Mouse (Mus musculus): Measurements from ENCODE around the gene Krt84. TPM values are rescaled to one million over a fixed set of nuclear protein-coding genes. Genes with fewer than 3 reads are reported as not detected.

Gene Krt84
- 0.28 and 0.53 TPM in 2 replicates for polyA plus RNA-seq (2015; fragmentation: Nextera tagmentation; extraction: Ambion mirVana)

DNA sequence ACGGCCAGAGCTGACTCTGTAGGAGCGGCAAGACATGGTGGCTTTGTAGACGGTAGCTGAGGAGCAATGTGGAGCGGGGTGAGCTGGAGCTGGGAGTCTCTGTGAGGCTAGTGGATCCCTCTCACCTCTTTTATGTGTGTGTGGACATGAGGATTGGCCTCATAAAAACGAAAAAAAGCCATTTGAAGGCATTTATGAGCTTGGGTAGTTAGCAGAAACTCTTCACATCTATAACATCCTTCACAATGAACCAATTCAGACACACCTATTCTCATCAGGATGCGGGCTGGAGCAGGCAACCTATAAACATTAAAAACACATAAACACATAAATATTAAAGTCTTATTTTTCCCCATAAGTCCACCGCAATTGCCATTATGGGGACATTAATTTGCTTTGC is at the start of gene Krt84:
Gene Krt84 (minus strand): TSS at position 101 of the 400 bp plus-strand sequence.
- H3K9me3 ChIP-seq (ENCODE audit: control insufficient read depth, low read length), result no peaks in the 10 kb centered on the region
- no peaks in the 10 kb centered on the region for H3K36me3 ChIP-seq (ENCODE audit: control insufficient read depth, insufficient read depth, low read length)
- 79% methylated on average over 7 of the region's 7 CpGs for WGBS
- no peaks in the 10 kb centered on the region; the same call in 1 of the 2 replicates for H3K27me3 ChIP-seq (replicated peaks; ENCODE audit: control insufficient read depth, insufficient read depth, low read length)
- H3K4me3 ChIP-seq (ENCODE audit: low read length), result no peak within 1 kb of the TSS
- no peak within 1 kb of the TSS for H3K27ac ChIP-seq (ENCODE audit: low read length)
- ATAC-seq, result no peak
- no peak within 1 kb of the TSS for H3K9ac ChIP-seq (ENCODE audit: low read depth, low read length)
- no peak within 1 kb of the TSS for H3K4me2 ChIP-seq (ENCODE audit: low read depth, low read length)
- H3K4me1 ChIP-seq (ENCODE audit: control insufficient read depth, insufficient read depth, low read length), result 0 out of 2 replicates have a peak, but pooled peaks cover 3% of the 10 kb centered on the region

DNA sequence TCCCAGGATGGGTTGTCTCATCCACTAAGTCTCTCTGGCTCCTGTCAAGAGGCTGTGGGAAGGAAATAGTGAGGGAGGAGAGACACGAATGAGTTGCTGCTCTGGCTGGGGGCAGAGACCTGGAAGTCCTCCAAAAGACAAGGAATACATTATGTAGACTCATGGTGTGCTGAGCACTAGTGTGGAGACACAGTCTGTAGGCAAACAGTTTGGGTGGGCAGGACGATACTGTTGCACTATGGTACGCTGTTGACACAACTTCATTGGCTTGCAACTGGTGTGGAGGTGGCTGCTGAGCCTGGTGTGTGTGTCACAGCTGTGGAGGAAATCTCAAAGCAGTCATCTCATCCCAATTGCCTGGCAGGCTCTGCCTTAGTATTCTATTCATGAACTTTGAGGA is 49.1 kb upstream of the Krt84 start:
- H3K4me1 ChIP-seq (ENCODE audit: control insufficient read depth, insufficient read depth, low read length), result no peaks in the 10 kb centered on the region
- no peak overlapping the region for H3K4me3 ChIP-seq (ENCODE audit: low read length)
- 69% methylated on average over 3 of the region's 3 CpGs for WGBS
- no peaks in the 10 kb centered on the region for H3K9me3 ChIP-seq (ENCODE audit: control insufficient read depth, low read length)
- no peak for ATAC-seq
- H3K9ac ChIP-seq (ENCODE audit: low read depth, low read length), result no peak overlapping the region
- no peak overlapping the region for H3K27ac ChIP-seq (ENCODE audit: low read length)
- H3K36me3 ChIP-seq (ENCODE audit: control insufficient read depth, insufficient read depth, low read length), result no peaks in the 10 kb centered on the region
- H3K27me3 ChIP-seq (replicated peaks; ENCODE audit: control insufficient read depth, insufficient read depth, low read length), result no peaks in the 10 kb centered on the region
- no peak overlapping the region for H3K4me2 ChIP-seq (ENCODE audit: low read depth, low read length)

DNA sequence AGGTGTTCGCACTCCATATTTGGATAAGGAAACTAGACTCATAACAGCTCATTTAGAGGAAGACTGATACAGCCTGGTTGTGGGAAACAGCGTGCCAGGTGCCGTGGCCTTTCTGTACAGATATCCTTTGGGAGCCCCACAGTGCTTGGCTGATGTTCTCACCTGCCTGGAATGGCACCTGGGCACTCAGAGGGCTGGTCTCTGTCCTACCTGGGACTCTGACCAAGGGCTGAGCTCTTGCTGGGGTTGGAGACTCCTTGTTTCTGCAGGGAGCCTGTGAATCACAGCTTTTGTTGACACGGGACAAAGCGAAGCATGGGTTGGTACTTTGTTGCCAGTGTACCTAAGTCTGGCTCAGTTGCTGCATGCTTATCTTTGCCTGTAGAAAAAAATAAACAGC is 42.9 kb upstream of the Krt84 start:
- WGBS, result 73% methylated on average over 5 of the region's 5 CpGs
- no peaks in the 10 kb centered on the region for H3K36me3 ChIP-seq (ENCODE audit: control insufficient read depth, insufficient read depth, low read length)
- H3K4me1 ChIP-seq (ENCODE audit: control insufficient read depth, insufficient read depth, low read length), result no peaks in the 10 kb centered on the region
- H3K27me3 ChIP-seq (replicated peaks; ENCODE audit: control insufficient read depth, insufficient read depth, low read length), result 0 out of 2 replicates have a peak, but pooled peaks cover 3% of the 10 kb centered on the region
- ATAC-seq, result no peak
- no peak overlapping the region for H3K9ac ChIP-seq (ENCODE audit: low read depth, low read length)
- H3K4me2 ChIP-seq (ENCODE audit: low read depth, low read length), result no peak overlapping the region
- H3K27ac ChIP-seq (ENCODE audit: low read length), result no peak overlapping the region
- H3K9me3 ChIP-seq (ENCODE audit: control insufficient read depth, low read length), result no peaks in the 10 kb centered on the region
- no peak overlapping the region for H3K4me3 ChIP-seq (ENCODE audit: low read length)

DNA sequence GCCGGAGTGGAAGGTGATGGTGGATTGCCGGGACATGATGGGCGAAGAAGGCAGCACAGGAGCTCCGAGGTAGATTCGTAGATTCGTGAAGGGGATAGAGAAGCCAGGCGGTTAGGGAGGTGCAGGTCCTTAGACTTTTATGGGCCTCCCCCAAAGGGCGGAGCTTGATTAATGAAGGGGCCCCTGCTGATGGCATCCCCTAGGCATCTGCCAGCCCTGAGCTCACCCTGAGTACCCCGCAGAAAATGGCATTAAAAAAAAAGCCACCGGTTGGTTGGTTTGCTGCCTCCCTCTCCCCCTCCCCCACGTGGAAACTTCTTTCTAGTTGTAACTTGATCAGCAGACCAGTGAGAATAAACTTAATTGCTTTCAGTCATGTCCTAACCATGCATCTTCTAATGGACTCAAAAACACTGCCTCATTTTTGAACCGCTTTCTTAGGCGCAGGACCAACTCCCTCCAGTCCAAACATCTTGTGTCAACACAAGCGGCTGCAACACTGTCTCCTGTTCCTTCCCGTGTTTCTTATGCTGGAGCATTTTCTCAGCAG is 41.3 kb upstream of the Krt84 start, which contains the start of gene Krt75:
Gene Krt75 (minus strand): TSS at position 109 of the 550 bp plus-strand sequence.
- no peak within 1 kb of the TSS for H3K27ac ChIP-seq (ENCODE audit: low read length)
- H3K4me1 ChIP-seq (ENCODE audit: control insufficient read depth, insufficient read depth, low read length), result no peaks in the 10 kb centered on the region
- H3K9me3 ChIP-seq (ENCODE audit: control insufficient read depth, low read length), result no peaks in the 10 kb centered on the region
- no peak within 1 kb of the TSS for H3K9ac ChIP-seq (ENCODE audit: low read depth, low read length)
- no peak within 1 kb of the TSS for H3K4me3 ChIP-seq (ENCODE audit: low read length)
- ATAC-seq, result no peak
- no peaks in the 10 kb centered on the region for H3K36me3 ChIP-seq (ENCODE audit: control insufficient read depth, insufficient read depth, low read length)
- H3K27me3 ChIP-seq (replicated peaks; ENCODE audit: control insufficient read depth, insufficient read depth, low read length), result 0 out of 2 replicates have a peak, but pooled peaks cover 3% of the 10 kb centered on the region
- WGBS, result 58% methylated on average over 15 of the region's 15 CpGs
- no peak within 1 kb of the TSS for H3K4me2 ChIP-seq (ENCODE audit: low read depth, low read length)

DNA sequence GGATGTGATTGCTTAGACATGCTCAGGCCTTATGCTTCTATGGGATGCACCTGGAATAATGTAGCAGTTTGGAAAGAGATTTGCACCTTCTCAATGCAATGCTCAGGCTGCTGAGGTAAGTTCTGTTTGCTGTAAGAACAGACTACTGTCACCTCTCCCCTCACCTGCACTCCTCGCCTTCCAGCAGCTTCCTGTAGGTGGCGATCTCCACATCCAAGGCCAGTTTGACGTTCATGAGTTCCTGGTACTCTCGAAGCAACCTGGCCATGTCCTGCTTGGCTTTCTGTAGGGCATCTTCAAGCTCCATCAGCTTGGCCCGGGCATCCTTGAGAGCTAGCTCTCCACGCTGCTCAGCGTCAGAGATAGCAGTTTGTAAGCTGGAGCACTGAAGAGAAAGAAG is 35.2 kb upstream of the Krt84 start:
- Histone ChIP-seq H3K9ac (ENCODE audit: low read depth, low read length) (no peak overlapping the region), H3K27me3 (replicated peaks; ENCODE audit: control insufficient read depth, insufficient read depth, low read length) (0 out of 2 replicates have a peak, but pooled peaks cover 3% of the 10 kb centered on the region), H3K36me3 (ENCODE audit: control insufficient read depth, insufficient read depth, low read length) (no peaks in the 10 kb centered on the region), H3K4me1 (ENCODE audit: control insufficient read depth, insufficient read depth, low read length) (no peaks in the 10 kb centered on the region), H3K4me3 (ENCODE audit: low read length) (no peak overlapping the region), H3K4me2 (ENCODE audit: low read depth, low read length) (no peak overlapping the region), H3K27ac (ENCODE audit: low read length) (no peak overlapping the region), H3K9me3 (ENCODE audit: control insufficient read depth, low read length) (no peaks in the 10 kb centered on the region)
- 43% methylated on average over 7 of the region's 7 CpGs for whole genome bisulfite sequencing
- no peak for ATAC-seq

DNA sequence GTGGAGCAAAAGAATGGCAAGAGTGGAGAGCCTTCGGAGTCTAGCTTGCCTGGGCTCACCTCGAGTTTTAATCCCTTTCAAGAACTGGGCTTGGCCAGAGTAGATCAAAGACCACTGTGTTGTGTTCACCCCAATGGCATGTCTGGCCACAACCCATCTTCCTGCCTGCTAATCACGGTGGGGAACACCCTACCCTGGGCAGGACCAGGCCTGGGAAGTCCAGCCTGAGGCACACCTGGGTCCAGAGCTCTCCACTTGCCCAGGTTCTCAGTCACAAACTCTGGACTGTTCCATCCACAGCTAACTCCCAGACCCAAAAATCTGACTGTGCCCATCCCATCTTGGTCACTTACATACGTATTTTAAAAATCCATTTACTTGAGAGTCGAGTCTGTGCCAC is 30.2 kb upstream of the Krt84 start, which contains the start of gene Krt90:
Gene Krt90 (minus strand): TSS at position 101 of the 400 bp plus-strand sequence.
- Histone ChIP-seq H3K9ac (ENCODE audit: low read depth, low read length) (no peak within 1 kb of the TSS), H3K27me3 (replicated peaks; ENCODE audit: control insufficient read depth, insufficient read depth, low read length) (no peaks in the 10 kb centered on the region), H3K27ac (ENCODE audit: low read length) (no peak within 1 kb of the TSS), H3K4me2 (ENCODE audit: low read depth, low read length) (no peak within 1 kb of the TSS), H3K4me1 (ENCODE audit: control insufficient read depth, insufficient read depth, low read length) (no peaks in the 10 kb centered on the region), H3K4me3 (ENCODE audit: low read length) (no peak within 1 kb of the TSS), H3K9me3 (ENCODE audit: control insufficient read depth, low read length) (no peaks in the 10 kb centered on the region), H3K36me3 (ENCODE audit: control insufficient read depth, insufficient read depth, low read length) (no peaks in the 10 kb centered on the region)
- 64% methylated on average over 5 of the region's 5 CpGs for WGBS
- ATAC-seq, result no peak

DNA sequence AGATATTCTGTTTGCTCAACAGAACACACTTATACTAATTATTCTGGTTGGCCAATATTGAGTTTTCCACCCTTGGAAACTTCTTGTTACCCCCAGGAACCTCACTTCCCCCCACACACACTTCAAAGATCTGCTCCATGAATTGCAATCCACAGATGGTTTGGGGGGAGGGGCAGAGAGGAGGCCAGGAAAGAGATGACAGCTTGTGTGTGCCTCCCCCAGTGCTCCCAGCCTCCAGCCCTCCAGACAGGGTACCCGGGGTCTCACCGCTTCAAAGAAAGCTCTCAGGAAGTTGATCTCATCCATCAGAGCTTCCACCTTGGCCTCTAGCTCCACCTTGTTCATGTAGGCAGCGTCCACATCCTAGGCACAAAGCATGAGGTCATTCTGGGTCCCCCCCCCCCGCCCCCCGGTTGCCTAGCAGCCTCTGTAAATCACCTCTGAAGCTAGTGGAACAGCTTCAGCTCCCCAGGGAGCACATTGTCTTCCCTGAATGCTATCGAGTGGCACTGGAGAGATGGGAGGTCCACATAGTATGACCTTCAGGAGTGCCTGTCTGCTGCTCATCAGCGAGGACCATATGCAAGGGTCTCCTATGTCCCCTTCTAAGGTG is 25.5 kb upstream of the Krt84 start:
- Histone ChIP-seq H3K36me3 (ENCODE audit: control insufficient read depth, insufficient read depth, low read length) (no peaks in the 10 kb centered on the region), H3K9ac (ENCODE audit: low read depth, low read length) (no peak overlapping the region), H3K4me2 (ENCODE audit: low read depth, low read length) (no peak overlapping the region), H3K4me1 (ENCODE audit: control insufficient read depth, insufficient read depth, low read length) (no peaks in the 10 kb centered on the region; the same call in 1 of the 2 replicates), H3K27me3 (replicated peaks; ENCODE audit: control insufficient read depth, insufficient read depth, low read length) (no peaks in the 10 kb centered on the region), H3K4me3 (ENCODE audit: low read length) (no peak overlapping the region), H3K27ac (ENCODE audit: low read length) (no peak overlapping the region), H3K9me3 (ENCODE audit: control insufficient read depth, low read length) (no peaks in the 10 kb centered on the region)
- 7% methylated on average over 7 of the region's 7 CpGs for WGBS
- no peak for ATAC-seq

DNA sequence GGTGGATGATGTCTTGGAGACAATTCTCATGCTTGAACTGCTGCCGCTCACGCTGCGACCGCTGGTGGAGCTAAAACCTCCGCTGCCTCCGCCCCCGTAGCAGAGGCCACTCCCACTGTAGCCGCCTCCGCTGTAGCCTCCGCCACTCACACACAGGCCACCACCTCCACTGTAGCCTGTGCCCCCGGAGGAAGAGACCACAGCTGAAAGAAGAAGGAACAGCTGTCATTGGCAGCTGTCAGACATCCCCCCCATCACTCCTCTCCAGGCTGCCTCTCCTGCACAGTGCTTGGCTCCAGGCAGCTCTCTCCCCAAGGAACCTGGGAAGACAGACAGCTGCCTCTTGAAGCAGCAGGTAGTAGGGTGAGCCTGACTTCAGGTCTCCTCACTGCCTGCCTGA is 20.5 kb upstream of the Krt84 start:
- H3K27me3 ChIP-seq (replicated peaks; ENCODE audit: control insufficient read depth, insufficient read depth, low read length), result peaks cover 7% of the 10 kb centered on the region; the same call in 1 of the 2 replicates
- ATAC-seq, result peak; percentile 68
- H3K36me3 ChIP-seq (ENCODE audit: control insufficient read depth, insufficient read depth, low read length), result no peaks in the 10 kb centered on the region
- H3K4me3 ChIP-seq (ENCODE audit: low read length), result no peak overlapping the region
- peaks cover 6% of the 10 kb centered on the region for H3K4me1 ChIP-seq (ENCODE audit: control insufficient read depth, insufficient read depth, low read length)
- H3K9me3 ChIP-seq (ENCODE audit: control insufficient read depth, low read length), result no peaks in the 10 kb centered on the region
- WGBS, result 0% methylated on average over 11 of the region's 11 CpGs
- H3K4me2 ChIP-seq (ENCODE audit: low read depth, low read length), result peak overlapping the region; percentile 26; the same call in 1 of the 2 replicates
- H3K9ac ChIP-seq (ENCODE audit: low read depth, low read length), result 0 out of 2 replicates have a peak overlapping the region, but pooled peaks have one; percentile 21
- no peak overlapping the region for H3K27ac ChIP-seq (ENCODE audit: low read length)

DNA sequence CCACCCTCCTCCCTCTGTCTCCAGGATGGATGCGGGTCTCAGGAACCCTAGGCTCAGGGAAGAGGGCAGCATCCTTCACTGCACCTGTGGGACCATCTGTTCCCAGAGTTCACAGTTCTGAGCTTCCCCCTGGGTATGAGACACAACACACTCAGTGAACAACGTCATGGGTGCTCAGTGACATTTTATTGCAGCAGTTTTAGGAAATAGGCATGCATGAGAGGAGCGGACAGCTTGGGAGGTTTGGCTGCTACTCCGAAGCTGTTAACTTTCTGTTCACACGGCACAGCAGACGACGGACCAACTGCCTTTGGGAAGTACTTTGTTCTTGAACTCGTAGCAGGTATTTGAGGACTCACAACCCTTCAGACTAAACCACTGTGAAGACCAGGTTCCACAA is 19.6 kb upstream of the Krt84 start:
- no peak overlapping the region for H3K4me3 ChIP-seq (ENCODE audit: low read length)
- H3K9ac ChIP-seq (ENCODE audit: low read depth, low read length), result no peak overlapping the region
- H3K36me3 ChIP-seq (ENCODE audit: control insufficient read depth, insufficient read depth, low read length), result no peaks in the 10 kb centered on the region
- H3K4me2 ChIP-seq (ENCODE audit: low read depth, low read length), result no peak overlapping the region
- no peaks in the 10 kb centered on the region for H3K9me3 ChIP-seq (ENCODE audit: control insufficient read depth, low read length)
- 78% methylated on average over 8 of the region's 8 CpGs for WGBS
- H3K4me1 ChIP-seq (ENCODE audit: control insufficient read depth, insufficient read depth, low read length), result peaks cover 6% of the 10 kb centered on the region
- peaks cover 7% of the 10 kb centered on the region; the same call in 1 of the 2 replicates for H3K27me3 ChIP-seq (replicated peaks; ENCODE audit: control insufficient read depth, insufficient read depth, low read length)
- no peak overlapping the region for H3K27ac ChIP-seq (ENCODE audit: low read length)
- ATAC-seq, result no peak
